Mouse (Mus musculus): ENCODE measurements around the gene Pla1a.

GRCm38 (mm10) chr16:38379088-38379487 is 53.9 kb downstream of the Pla1a start:
- TF ChIP-seq POLR2A (IDR thresholded peaks at IDR 0.05; ENCODE audit: borderline replicate concordance, extremely low read depth, insufficient read depth, insufficient read length, poor library complexity, severe bottlenecking), result no peak
- TF ChIP-seq CTCF (IDR thresholded peaks at IDR 0.05; ENCODE audit: borderline replicate concordance, extremely low read depth, insufficient read depth, insufficient read length), result no peak

All from brain, embryonic 14.5 days (tissue).